8 mouse cellular contexts compared by ENCODE assay signal in the genomic region with DNA sequence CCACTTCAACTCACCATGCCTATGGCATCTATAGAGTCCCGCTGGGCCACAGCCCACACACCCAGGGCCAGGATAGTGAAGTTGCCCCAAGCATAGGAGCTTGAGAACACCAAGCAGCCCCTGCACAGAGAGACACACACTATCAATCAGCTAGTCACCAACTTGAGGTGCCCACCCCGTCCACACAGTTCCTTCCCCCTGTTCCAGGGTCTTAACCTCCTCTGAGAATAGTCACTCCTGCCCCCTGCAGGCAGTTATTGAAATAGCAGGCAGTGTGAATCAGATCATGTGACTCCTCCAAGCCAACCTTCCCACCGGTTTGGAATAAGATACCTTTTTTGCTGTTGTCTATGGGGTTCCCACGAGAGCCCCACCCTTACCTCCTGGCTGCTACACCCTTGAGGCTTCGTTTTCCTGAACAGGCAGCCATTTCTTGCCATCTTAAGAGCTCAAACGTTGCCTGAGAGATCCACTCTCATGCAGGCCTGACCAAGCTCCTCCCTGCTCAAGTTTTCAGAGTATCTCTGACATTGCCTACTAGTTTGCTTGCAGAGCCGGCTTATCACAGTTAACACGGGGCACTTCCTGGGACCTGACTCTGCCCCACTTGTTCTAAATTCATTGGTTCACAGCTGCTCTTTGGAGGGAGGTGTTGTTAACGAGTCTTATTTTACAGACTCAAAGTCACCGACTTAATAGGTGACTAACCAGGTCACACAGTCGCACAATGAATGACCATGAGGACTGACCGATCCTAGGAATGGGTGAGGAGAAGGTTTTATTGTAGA. TPM values are rescaled to one million over a fixed set of nuclear protein-coding genes. Genes with fewer than 3 reads are reported as not detected.
A peak's percentile ranks its signal among the peaks of the same experiment; 100 is the strongest.
DNase-seq lines count a peak whose midpoint lies in the region; ATAC-seq lines count a peak whose summit lies in the region.

No protein-coding gene starts in this region.

- intact Hi-C loops in heart, postnatal 14 days (cut with DNase I) = no loop called here

- no peak; the same call in 1 of the 2 replicates for ATAC-seq in monocyte, adult 5-6 weeks (replicated peaks; ENCODE audit: insufficient number of reproducible peaks, low FRiP score, low TSS enrichment, poor library complexity, severe bottlenecking)

- peak; percentile 42 to 51 for DNase-seq in right cerebral cortex, adult 2 months (ENCODE audit: low spot score in 2 of 2)
- DNase-seq in right cerebral cortex, adult 18-20 months = no peak
- DNase-seq in ZHBTc4 (ENCODE audit: low read depth, low spot score) (peak; percentile 86), liver (peak; percentile 83)
- peak; percentile 84 for DNase-seq in embryo, embryonic 10 days (ENCODE audit: low spot score)
- DNase-seq in heart, postnatal 14 days = peak; percentile 69 to 73
- DNase-seq in natural killer cell, adult 2 months (ENCODE audit: low spot score in 2 of 2) = peak; percentile 54 to 64

RNA-seq across cellular contexts. Expression of gene Agtrap, which starts 5.4 kb away (rescaled TPM):
- total RNA-seq in heart, postnatal 14 days (2021) = 10 to 100 TPM; 36.4 to 38.5 TPM
- total RNA-seq in monocyte, adult 5-6 weeks (2017) = 24.7 to 50.7 TPM (median 27.8 TPM) in 3 replicates

RNA-seq across cellular contexts. Expression of gene Mthfr, which starts 43.6 kb away (rescaled TPM):
- total RNA-seq in heart, postnatal 14 days (2021) = 10 to 100 TPM; 13.1 to 14.7 TPM
- total RNA-seq in monocyte, adult 5-6 weeks (2017) = 6.4 to 14.7 TPM (median 8.7 TPM) in 3 replicates

RNA-seq across cellular contexts. Expression of gene Clcn6, which starts 43.8 kb away (rescaled TPM):
- total RNA-seq in heart, postnatal 14 days (2021) = 10 to 100 TPM in 1 of 2 experiments, 1 to 10 TPM in 1; 9.5 to 11.0 TPM
- 6.5 to 18.0 TPM (median 6.7 TPM) in 3 replicates for total RNA-seq in monocyte, adult 5-6 weeks (2017)

RNA-seq across cellular contexts. Expression of gene Mad2l2, which starts 47.7 kb away (rescaled TPM):
- total RNA-seq in heart, postnatal 14 days (2021) = 10 to 100 TPM; 11.5 to 12.5 TPM
- 1.5 to 7.6 TPM (median 6.4 TPM) in 3 replicates for total RNA-seq in monocyte, adult 5-6 weeks (2017)

RNA-seq across cellular contexts. Expression of gene Draxin, which starts 48.0 kb away (rescaled TPM):
- total RNA-seq in heart, postnatal 14 days (2021) = under 1 TPM; 0.05 to 0.07 TPM
- 0.29 to 3.1 TPM in 2 of 3 replicates, not detected in the other for total RNA-seq in monocyte, adult 5-6 weeks (2017)
